Comparison of ENCODE assay signal across 8 mouse cellular contexts in genomic region chr11:64396331-64396881, GRCm38 (mm10). TPM values are rescaled to one million over a fixed set of nuclear protein-coding genes. Genes with fewer than 3 reads are reported as not detected.
A peak's percentile ranks its signal among the peaks of the same experiment; 100 is the strongest.
DNase-seq lines count a peak whose midpoint lies in the region; ATAC-seq and TF ChIP-seq lines count a peak whose summit lies in the region.

No protein-coding gene starts in this region.

- H3K9ac ChIP-seq in forebrain, embryonic 11.5 days (ENCODE audit: low read length) = peak overlapping the region; percentile 29; the same call in 1 of the 2 replicates
- H3K9ac ChIP-seq in neural tube, embryonic 15.5 days (replicated peaks) = no peak overlapping the region; the same call in 1 of the 2 replicates

- H3K9me3 ChIP-seq in forebrain, embryonic 11.5 days (ENCODE audit: control insufficient read depth, low read length) = no peaks in the 10 kb centered on the region
- H3K9me3 ChIP-seq in hindbrain, embryonic 10.5 days = peaks cover 3% of the 10 kb centered on the region; the same call in 1 of the 2 replicates
- H3K9me3 ChIP-seq in neural tube, embryonic 15.5 days (replicated peaks) = no peaks in the 10 kb centered on the region

- no peak for TF ChIP-seq POLR2A in thymus, adult 2 months (IDR thresholded peaks at IDR 0.05; ENCODE audit: control insufficient read depth, extremely low read depth, insufficient read depth, low read length, poor library complexity)

- no peaks in the 10 kb centered on the region for H3K4me1 ChIP-seq in thymus, adult 2 months (replicated peaks; ENCODE audit: control insufficient read depth, insufficient read depth, low read length)
- H3K4me1 ChIP-seq in forebrain, embryonic 11.5 days (replicated peaks; ENCODE audit: control insufficient read depth, insufficient read depth, low read length) = peaks cover 13% of the 10 kb centered on the region; the same call in 1 of the 2 replicates
- H3K4me1 ChIP-seq in hindbrain, embryonic 10.5 days (replicated peaks) = peaks cover 44% of the 10 kb centered on the region
- H3K4me1 ChIP-seq in neural tube, embryonic 15.5 days = peaks cover 19% of the 10 kb centered on the region

- no peaks in the 10 kb centered on the region for H3K36me3 ChIP-seq in thymus, adult 2 months (ENCODE audit: control insufficient read depth, insufficient read depth, low read length)
- no peaks in the 10 kb centered on the region for H3K36me3 ChIP-seq in forebrain, embryonic 11.5 days (ENCODE audit: control insufficient read depth, insufficient read depth, low read length)
- no peaks in the 10 kb centered on the region for H3K36me3 ChIP-seq in hindbrain, embryonic 10.5 days
- no peaks in the 10 kb centered on the region for H3K36me3 ChIP-seq in neural tube, embryonic 15.5 days

- no peak overlapping the region for H3K27ac ChIP-seq in thymus, adult 2 months (ENCODE audit: control insufficient read depth, insufficient read depth, low read length)
- H3K27ac ChIP-seq in forebrain, embryonic 11.5 days (ENCODE audit: low read depth, low read length) = peak overlapping the region; percentile 46; the same call in 1 of the 2 replicates
- H3K27ac ChIP-seq in hindbrain, embryonic 10.5 days = peak overlapping the region; percentile 69
- H3K27ac ChIP-seq in neural tube, embryonic 15.5 days (replicated peaks) = peak overlapping the region; percentile 15

- H3K27me3 ChIP-seq in thymus, adult 2 months (ENCODE audit: control insufficient read depth, insufficient read depth, low read length) = no peaks in the 10 kb centered on the region
- no peaks in the 10 kb centered on the region for H3K27me3 ChIP-seq in forebrain, embryonic 11.5 days (ENCODE audit: control insufficient read depth, insufficient read depth, low read length)
- peaks cover 35% of the 10 kb centered on the region for H3K27me3 ChIP-seq in hindbrain, embryonic 10.5 days (ENCODE audit: insufficient read depth, poor library complexity, severe bottlenecking)
- H3K27me3 ChIP-seq in neural tube, embryonic 15.5 days (replicated peaks) = no peaks in the 10 kb centered on the region

- TF ChIP-seq CTCF in thymus, adult 2 months (IDR thresholded peaks at IDR 0.05; ENCODE audit: borderline replicate concordance, control insufficient read depth, extremely low read depth, insufficient read depth, low read length, poor library complexity) = no peak

- WGBS in thymus, adult 2 months = 32% methylated on average over 7 of the region's 7 CpGs
- 12% methylated on average over 7 of the region's 7 CpGs for WGBS in forebrain, embryonic 11.5 days
- WGBS in hindbrain, embryonic 10.5 days = 12% methylated on average over 7 of the region's 7 CpGs
- WGBS in neural tube, embryonic 15.5 days = 5% methylated on average over 7 of the region's 7 CpGs

- intact Hi-C loops in left cerebral cortex, postnatal 10 days (cut with DNase I) = no loop called here

- peak; percentile 69 for DNase-seq in thymus, postnatal 0 days (ENCODE audit: low spot score)
- no peak for DNase-seq in thymus, adult 2 months
- DNase-seq in forebrain, embryonic 11.5 days (ENCODE audit: low spot score) = peak; percentile 59
- DNase-seq in hindbrain, embryonic 10.5 days (ENCODE audit: low spot score) = peak; percentile 68
- DNase-seq in left cerebral cortex, postnatal 10 days (ENCODE audit: extremely low spot score in 1 of 2, low spot score in 2 of 2) = peak; percentile 64 to 72
- no peak for DNase-seq in urinary bladder, adult 2 months (ENCODE audit: low spot score)
- DNase-seq in urinary bladder, adult 18-20 months (ENCODE audit: low spot score in 2 of 2) = no peak

- H3K4me2 ChIP-seq in forebrain, embryonic 11.5 days (ENCODE audit: low read depth, low read length, severe bottlenecking) = peak overlapping the region; percentile 18
- H3K4me2 ChIP-seq in neural tube, embryonic 15.5 days = peak overlapping the region; percentile 47

- ATAC-seq in forebrain, embryonic 11.5 days (replicated peaks; ENCODE audit: low FRiP score) = peak; percentile 60
- ATAC-seq in neural tube, embryonic 15.5 days (ENCODE audit: low FRiP score) = peak; percentile 80; the same call in 1 of the 2 replicates

- H3K4me3 ChIP-seq in thymus, adult 2 months (ENCODE audit: control insufficient read depth, insufficient read depth, low read length) = no peak overlapping the region
- H3K4me3 ChIP-seq in forebrain, embryonic 11.5 days (ENCODE audit: low read depth, low read length) = no peak overlapping the region
- peak overlapping the region; percentile 25 for H3K4me3 ChIP-seq in hindbrain, embryonic 10.5 days
- peak overlapping the region; percentile 8; the same call in 1 of the 2 replicates for H3K4me3 ChIP-seq in neural tube, embryonic 15.5 days (replicated peaks)

RNA-seq across cellular contexts. Expression of gene Hs3st3a1, which starts 38.7 kb away (rescaled TPM):
- 0.21 and 0.30 TPM in 2 replicates for polyA plus RNA-seq in thymus, postnatal 0 days (2015; fragmentation: Nextera tagmentation; extraction: Ambion mirVana)
- polyA plus RNA-seq in thymus, adult 2 months (2012; rRNA removed) = 0.89 and 1.1 TPM in 2 replicates
- polyA plus RNA-seq in forebrain, embryonic 11.5 days (2014; fragmentation: Nextera tagmentation; extraction: Ambion mirVana) = 1.8 and 2.3 TPM in 2 replicates
- polyA plus RNA-seq in hindbrain, embryonic 10.5 days (2016; fragmentation: Nextera tagmentation; extraction: Ambion mirVana) = 1.6 and 1.7 TPM in 2 replicates
- under 1 TPM; 0.34 to 0.43 TPM for total RNA-seq in left cerebral cortex, postnatal 10 days (2021)
- polyA plus RNA-seq in neural tube, embryonic 15.5 days (2015; fragmentation: Nextera tagmentation; extraction: Ambion mirVana) = 1.2 and 1.3 TPM in 2 replicates
- 0.08 and 0.13 TPM in 2 replicates for polyA plus RNA-seq in urinary bladder, adult 2 months (2012; rRNA removed)

RNA-seq across cellular contexts. Expression of gene F930015N05Rik, which starts 40.0 kb away (rescaled TPM):
- not detected in 2 replicates for polyA plus RNA-seq in thymus, postnatal 0 days (2015; fragmentation: Nextera tagmentation; extraction: Ambion mirVana)
- 0.22 and 0.36 TPM in 2 replicates for polyA plus RNA-seq in thymus, adult 2 months (2012; rRNA removed)
- polyA plus RNA-seq in forebrain, embryonic 11.5 days (2014; fragmentation: Nextera tagmentation; extraction: Ambion mirVana) = 1.5 and 2.0 TPM in 2 replicates
- 1.3 and 2.2 TPM in 2 replicates for polyA plus RNA-seq in hindbrain, embryonic 10.5 days (2016; fragmentation: Nextera tagmentation; extraction: Ambion mirVana)
- not detected for total RNA-seq in left cerebral cortex, postnatal 10 days (2021)
- 1.9 and 2.5 TPM in 2 replicates for polyA plus RNA-seq in neural tube, embryonic 15.5 days (2015; fragmentation: Nextera tagmentation; extraction: Ambion mirVana)
- 0.06 TPM in 1 of 2 replicates, not detected in the other for polyA plus RNA-seq in urinary bladder, adult 2 months (2012; rRNA removed)

Comparison
In these comparisons a context has a peak if more than half of its experiments do, and no peak if none do; other contexts are left out.
1. DNase-seq: peak in thymus, postnatal 0 days (single experiment), forebrain, embryonic 11.5 days (single experiment), hindbrain, embryonic 10.5 days (single experiment) and left cerebral cortex, postnatal 10 days (2 of 2); none in thymus, adult 2 months (single experiment), urinary bladder, adult 2 months (single experiment) and urinary bladder, adult 18-20 months (0 of 2).
2. H3K4me3 ChIP-seq: peak in hindbrain, embryonic 10.5 days (single experiment) and neural tube, embryonic 15.5 days (single experiment); none in thymus, adult 2 months (single experiment) and forebrain, embryonic 11.5 days (single experiment).